Mouse (Mus musculus): ENCODE results near the gene Fbn1. TPM values are rescaled to one million over a fixed set of nuclear protein-coding genes. Genes with fewer than 3 reads are reported as not detected.

Fbn1 gene
- polyA plus RNA-seq, 1 experiment from 2014 or later = 61.1 TPM

- Histone ChIP-seq H3K36me3 (ENCODE audit: control insufficient read depth, insufficient read depth, low read length) (peaks cover 88% of the 10 kb centered on the region), H3K4me2 (ENCODE audit: low read depth, low read length) (no peak overlapping the region), H3K9me3 (ENCODE audit: control insufficient read depth, low read length) (no peaks in the 10 kb centered on the region), H3K9ac (ENCODE audit: low read depth, low read length) (no peak overlapping the region), H3K4me1 (ENCODE audit: control insufficient read depth, insufficient read depth, low read length) (no peaks in the 10 kb centered on the region), H3K4me3 (ENCODE audit: low read depth, low read length) (no peak overlapping the region), H3K27ac (replicated peaks; ENCODE audit: low read depth, low read length) (no peak overlapping the region), H3K27me3 (replicated peaks; ENCODE audit: control insufficient read depth, insufficient read depth, low read length) (no peaks in the 10 kb centered on the region)
- ATAC-seq (ENCODE audit: low read depth) (no peak), DNase-seq (ENCODE audit: low spot score) (no peak)
- WGBS = 89% methylated on average over 10 of the region's 10 CpGs
Measured at GRCm38 (mm10) chr2:125309710-125310109, 198.1 kb downstream of the Fbn1 start.

GRCm38 (mm10) chr2:125305671-125306070 lies 202.1 kb downstream of the Fbn1 start:
- Histone ChIP-seq H3K9ac (ENCODE audit: low read depth, low read length) (no peak overlapping the region), H3K4me2 (ENCODE audit: low read depth, low read length) (no peak overlapping the region), H3K4me3 (ENCODE audit: low read depth, low read length) (no peak overlapping the region), H3K4me1 (ENCODE audit: control insufficient read depth, insufficient read depth, low read length) (peaks cover 5% of the 10 kb centered on the region; the same call in 1 of the 2 replicates), H3K9me3 (ENCODE audit: control insufficient read depth, low read length) (no peaks in the 10 kb centered on the region), H3K27me3 (replicated peaks; ENCODE audit: control insufficient read depth, insufficient read depth, low read length) (no peaks in the 10 kb centered on the region), H3K27ac (replicated peaks; ENCODE audit: low read depth, low read length) (no peak overlapping the region), H3K36me3 (ENCODE audit: control insufficient read depth, insufficient read depth, low read length) (peaks cover 89% of the 10 kb centered on the region)
- WGBS = 83% methylated on average over 3 of the region's 3 CpGs
- no peak for DNase-seq (ENCODE audit: low spot score)
- no peak for ATAC-seq (ENCODE audit: low read depth)

- Histone ChIP-seq H3K4me3 (ENCODE audit: low read depth, low read length) (no peak overlapping the region), H3K4me2 (ENCODE audit: low read depth, low read length) (no peak overlapping the region), H3K27ac (replicated peaks; ENCODE audit: low read depth, low read length) (no peak overlapping the region), H3K9me3 (ENCODE audit: control insufficient read depth, low read length) (no peaks in the 10 kb centered on the region), H3K4me1 (ENCODE audit: control insufficient read depth, insufficient read depth, low read length) (peaks cover 5% of the 10 kb centered on the region; the same call in 1 of the 2 replicates), H3K27me3 (replicated peaks; ENCODE audit: control insufficient read depth, insufficient read depth, low read length) (no peaks in the 10 kb centered on the region), H3K9ac (ENCODE audit: low read depth, low read length) (no peak overlapping the region), H3K36me3 (ENCODE audit: control insufficient read depth, insufficient read depth, low read length) (peaks cover 89% of the 10 kb centered on the region)
- no peak for DNase-seq (ENCODE audit: low spot score)
- 70% methylated on average over 3 of the region's 3 CpGs for WGBS
- no peak for ATAC-seq (ENCODE audit: low read depth)
Measured at GRCm38 (mm10) chr2:125304746-125305145, 203.0 kb downstream of the Fbn1 start.

- WGBS = 69% methylated on average over 5 of the region's 5 CpGs
- H3K27me3 ChIP-seq (replicated peaks; ENCODE audit: control insufficient read depth, insufficient read depth, low read length) = no peaks in the 10 kb centered on the region
Measured at GRCm38 (mm10) chr2:125303764-125304384, 203.9 kb downstream of the Fbn1 start.

GRCm38 (mm10) chr2:125302625-125302924 lies 205.2 kb downstream of the Fbn1 start:
- peaks cover 68% of the 10 kb centered on the region for H3K36me3 ChIP-seq (ENCODE audit: control insufficient read depth, insufficient read depth, low read length)
- no peak for DNase-seq (ENCODE audit: low spot score)
- peaks cover 10% of the 10 kb centered on the region; the same call in 1 of the 2 replicates for H3K4me1 ChIP-seq (ENCODE audit: control insufficient read depth, insufficient read depth, low read length)
- H3K27me3 ChIP-seq (replicated peaks; ENCODE audit: control insufficient read depth, insufficient read depth, low read length) = no peaks in the 10 kb centered on the region
- no peak overlapping the region for H3K4me3 ChIP-seq (ENCODE audit: low read depth, low read length)
- ATAC-seq (ENCODE audit: low read depth) = no peak; the same call in 1 of the 2 replicates
- H3K9me3 ChIP-seq (ENCODE audit: control insufficient read depth, low read length) = no peaks in the 10 kb centered on the region
- no peak overlapping the region for H3K4me2 ChIP-seq (ENCODE audit: low read depth, low read length)
- no peak overlapping the region for H3K9ac ChIP-seq (ENCODE audit: low read depth, low read length)
- H3K27ac ChIP-seq (replicated peaks; ENCODE audit: low read depth, low read length) = no peak overlapping the region
- 75% methylated on average over 8 of the region's 8 CpGs for WGBS

More at GRCm38 (mm10) chr2:125303764-125304384, 203.9 kb downstream of the Fbn1 start:
- ATAC-seq (ENCODE audit: low read depth) (no peak), DNase-seq (ENCODE audit: low spot score) (no peak)
- no peak overlapping the region for H3K9ac ChIP-seq (ENCODE audit: low read depth, low read length)
- no peak overlapping the region for H3K4me3 ChIP-seq (ENCODE audit: low read depth, low read length)
- H3K36me3 ChIP-seq (ENCODE audit: control insufficient read depth, insufficient read depth, low read length) = peaks cover 81% of the 10 kb centered on the region
- H3K4me2 ChIP-seq (ENCODE audit: low read depth, low read length) = no peak overlapping the region
- no peaks in the 10 kb centered on the region for H3K9me3 ChIP-seq (ENCODE audit: control insufficient read depth, low read length)
- peaks cover 10% of the 10 kb centered on the region; the same call in 1 of the 2 replicates for H3K4me1 ChIP-seq (ENCODE audit: control insufficient read depth, insufficient read depth, low read length)
- no peak overlapping the region for H3K27ac ChIP-seq (replicated peaks; ENCODE audit: low read depth, low read length)

GRCm38 (mm10) chr2:125301877-125302624 lies 205.7 kb downstream of the Fbn1 start:
- Histone ChIP-seq H3K27me3 (replicated peaks; ENCODE audit: control insufficient read depth, insufficient read depth, low read length) (no peaks in the 10 kb centered on the region), H3K27ac (replicated peaks; ENCODE audit: low read depth, low read length) (peak overlapping the region; percentile 33; the same call in 1 of the 2 replicates), H3K9ac (ENCODE audit: low read depth, low read length) (no peak overlapping the region), H3K4me2 (ENCODE audit: low read depth, low read length) (no peak overlapping the region), H3K36me3 (ENCODE audit: control insufficient read depth, insufficient read depth, low read length) (peaks cover 62% of the 10 kb centered on the region), H3K9me3 (ENCODE audit: control insufficient read depth, low read length) (no peaks in the 10 kb centered on the region), H3K4me3 (ENCODE audit: low read depth, low read length) (no peak overlapping the region), H3K4me1 (ENCODE audit: control insufficient read depth, insufficient read depth, low read length) (peaks cover 10% of the 10 kb centered on the region; the same call in 1 of the 2 replicates)
- ATAC-seq (ENCODE audit: low read depth) (peak; percentile 53), DNase-seq (ENCODE audit: low spot score) (peak; percentile 82)
- WGBS = 39% methylated on average over 9 of the region's 9 CpGs

- Histone ChIP-seq H3K27me3 (replicated peaks; ENCODE audit: control insufficient read depth, insufficient read depth, low read length) (no peaks in the 10 kb centered on the region), H3K4me1 (ENCODE audit: control insufficient read depth, insufficient read depth, low read length) (peaks cover 10% of the 10 kb centered on the region; the same call in 1 of the 2 replicates), H3K9ac (ENCODE audit: low read depth, low read length) (no peak overlapping the region), H3K27ac (replicated peaks; ENCODE audit: low read depth, low read length) (no peak overlapping the region), H3K4me2 (ENCODE audit: low read depth, low read length) (no peak overlapping the region), H3K9me3 (ENCODE audit: control insufficient read depth, low read length) (no peaks in the 10 kb centered on the region), H3K36me3 (ENCODE audit: control insufficient read depth, insufficient read depth, low read length) (peaks cover 34% of the 10 kb centered on the region), H3K4me3 (ENCODE audit: low read depth, low read length) (no peak overlapping the region)
- ATAC-seq (ENCODE audit: low read depth) (no peak), DNase-seq (ENCODE audit: low spot score) (no peak)
- 94% methylated on average over 1 of the region's 1 CpGs for WGBS
Measured at GRCm38 (mm10) chr2:125298841-125299240, 209.0 kb downstream of the Fbn1 start.

GRCm38 (mm10) chr2:125295526-125295925 lies 212.3 kb downstream of the Fbn1 start:
- no peaks in the 10 kb centered on the region for H3K27me3 ChIP-seq (replicated peaks; ENCODE audit: control insufficient read depth, insufficient read depth, low read length)
- H3K9ac ChIP-seq (ENCODE audit: low read depth, low read length) = no peak overlapping the region
- ATAC-seq (ENCODE audit: low read depth) (no peak), DNase-seq (ENCODE audit: low spot score) (no peak)
- 0 out of 2 replicates have a peak, but pooled peaks cover 5% of the 10 kb centered on the region for H3K4me1 ChIP-seq (ENCODE audit: control insufficient read depth, insufficient read depth, low read length)
- peaks cover 6% of the 10 kb centered on the region for H3K36me3 ChIP-seq (ENCODE audit: control insufficient read depth, insufficient read depth, low read length)
- H3K4me2 ChIP-seq (ENCODE audit: low read depth, low read length) = no peak overlapping the region
- H3K27ac ChIP-seq (replicated peaks; ENCODE audit: low read depth, low read length) = no peak overlapping the region
- WGBS = 60% methylated on average over 3 of the region's 3 CpGs
- no peak overlapping the region for H3K4me3 ChIP-seq (ENCODE audit: low read depth, low read length)
- no peaks in the 10 kb centered on the region for H3K9me3 ChIP-seq (ENCODE audit: control insufficient read depth, low read length)
